Mouse (Mus musculus): ENCODE data around the gene Ubash3b. TPM values are rescaled to one million over a fixed set of nuclear protein-coding genes. Genes with fewer than 3 reads are reported as not detected.

The Ubash3b gene
- polyA plus RNA-seq, 1 experiment from 2014 or later = 8.9 TPM

GRCm38 (mm10) chr9:41102613-41103012 is 58.9 kb downstream of the Ubash3b start:
- ATAC-seq (no peak), DNase-seq (ENCODE audit: low read depth, low spot score) (no peak)
- ChIA-PET CTCF (no interaction called here), POLR2A (no interaction called here)
- no peak for TF ChIP-seq CTCF (IDR thresholded peaks at IDR 0.05)
- in situ Hi-C loops (cut with MboI; ENCODE audit: low pct_unique_long_range_greater_than_20kb) = no loop called here
- H3K27me3 ChIP-seq = no peaks in the 10 kb centered on the region

- no peak for TF ChIP-seq CTCF (IDR thresholded peaks at IDR 0.05)
- in situ Hi-C loops (cut with MboI; ENCODE audit: low pct_unique_long_range_greater_than_20kb) = no loop called here
- ChIA-PET POLR2A (interaction anchor here (0.7 kb wide), 1 partner anchor 31 kb away, joined by 3 read pairs; no protein-coding TSS in a partner anchor), CTCF (interaction anchor here (0.8 to 1.2 kb wide), 2 partner anchors 18 to 37 kb away, joined by 3 to 4 read pairs; no protein-coding TSS in a partner anchor)
- H3K27me3 ChIP-seq = no peaks in the 10 kb centered on the region
- DNase-seq (ENCODE audit: low read depth, low spot score) (no peak), ATAC-seq (no peak)
Measured at GRCm38 (mm10) chr9:41099897-41100296, 61.6 kb downstream of the Ubash3b start.

- DNase-seq (ENCODE audit: low read depth, low spot score) (no peak), ATAC-seq (peak; percentile 96)
- TF ChIP-seq CTCF (IDR thresholded peaks at IDR 0.05) = no peak
- in situ Hi-C loops (cut with MboI; ENCODE audit: low pct_unique_long_range_greater_than_20kb) = no loop called here
- H3K27me3 ChIP-seq = no peaks in the 10 kb centered on the region
- POLR2A ChIA-PET = interaction anchor here (0.7 to 1.1 kb wide), 2 partner anchors 54 to 56 kb away, joined by 3 read pairs; no protein-coding TSS in a partner anchor
- CTCF ChIA-PET = interaction anchor here (0.6 to 1.3 kb wide), 7 partner anchors 11 to 108 kb away, joined by 3 read pairs; no protein-coding TSS in a partner anchor
Measured at GRCm38 (mm10) chr9:41099067-41099466, 62.4 kb downstream of the Ubash3b start.

GRCm38 (mm10) chr9:41098065-41098464 is 63.4 kb downstream of the Ubash3b start:
- TF ChIP-seq CTCF (IDR thresholded peaks at IDR 0.05) = no peak
- ChIA-PET CTCF (interaction anchor here (0.8 to 1.5 kb wide), 4 partner anchors 9 to 110 kb away, joined by 3 to 4 read pairs (median 3); no protein-coding TSS in a partner anchor), POLR2A (interaction anchor here (0.6 to 0.9 kb wide), 2 partner anchors 10 to 180 kb away, joined by 4 read pairs; no protein-coding TSS in a partner anchor)
- in situ Hi-C loops (cut with MboI; ENCODE audit: low pct_unique_long_range_greater_than_20kb) = no loop called here
- DNase-seq (ENCODE audit: low read depth, low spot score) (no peak), ATAC-seq (no peak)
- no peaks in the 10 kb centered on the region for H3K27me3 ChIP-seq

- H3K27me3 ChIP-seq = no peaks in the 10 kb centered on the region
- CTCF ChIA-PET = no interaction called here
- POLR2A ChIA-PET = no interaction called here
- no peak for TF ChIP-seq CTCF (IDR thresholded peaks at IDR 0.05)
- no peak for DNase-seq (ENCODE audit: low read depth, low spot score)
- no peak for ATAC-seq
- in situ Hi-C loops (cut with MboI; ENCODE audit: low pct_unique_long_range_greater_than_20kb) = no loop called here
Measured at GRCm38 (mm10) chr9:41091993-41092392, 69.5 kb downstream of the Ubash3b start.

- CTCF ChIA-PET = no interaction called here
- ATAC-seq (no peak), DNase-seq (ENCODE audit: low read depth, low spot score) (no peak)
- POLR2A ChIA-PET = no interaction called here
- no peaks in the 10 kb centered on the region for H3K27me3 ChIP-seq
- in situ Hi-C loops (cut with MboI; ENCODE audit: low pct_unique_long_range_greater_than_20kb) = no loop called here
- TF ChIP-seq CTCF (IDR thresholded peaks at IDR 0.05) = no peak
Measured at GRCm38 (mm10) chr9:41091187-41091586, 70.3 kb downstream of the Ubash3b start.

GRCm38 (mm10) chr9:41087831-41088383 is 73.6 kb downstream of the Ubash3b start:
- no peak for TF ChIP-seq CTCF (IDR thresholded peaks at IDR 0.05)
- ChIA-PET CTCF (interaction anchor here (1.2 kb wide), 1 partner anchor 11 kb away, joined by 3 read pairs; no protein-coding TSS in a partner anchor), POLR2A (interaction anchor here (1.0 kb wide), 1 partner anchor 10 kb away, joined by 4 read pairs; no protein-coding TSS in a partner anchor)
- no peaks in the 10 kb centered on the region for H3K27me3 ChIP-seq
- in situ Hi-C loops (cut with MboI; ENCODE audit: low pct_unique_long_range_greater_than_20kb) = no loop called here
- ATAC-seq (no peak), DNase-seq (ENCODE audit: low read depth, low spot score) (no peak)

GRCm38 (mm10) chr9:41084191-41084901 is 77.2 kb downstream of the Ubash3b start:
- ChIA-PET CTCF (no interaction called here), POLR2A (no interaction called here)
- no peak for TF ChIP-seq CTCF (IDR thresholded peaks at IDR 0.05)
- H3K27me3 ChIP-seq = no peaks in the 10 kb centered on the region
- ATAC-seq (no peak), DNase-seq (ENCODE audit: low read depth, low spot score) (no peak)
- in situ Hi-C loops (cut with MboI; ENCODE audit: low pct_unique_long_range_greater_than_20kb) = no loop called here

GRCm38 (mm10) chr9:41083386-41084055 is 78.0 kb downstream of the Ubash3b start:
- ChIA-PET POLR2A (no interaction called here), CTCF (no interaction called here)
- no peak for ATAC-seq

GRCm38 (mm10) chr9:41082891-41083290 is 78.6 kb downstream of the Ubash3b start:
- ATAC-seq = no peak
- in situ Hi-C loops (cut with MboI; ENCODE audit: low pct_unique_long_range_greater_than_20kb) = no loop called here
- no peaks in the 10 kb centered on the region for H3K27me3 ChIP-seq
- CTCF ChIA-PET = no interaction called here
- DNase-seq (ENCODE audit: low read depth, low spot score) = no peak
- POLR2A ChIA-PET = no interaction called here
- no peak for TF ChIP-seq CTCF (IDR thresholded peaks at IDR 0.05)

More at GRCm38 (mm10) chr9:41083386-41084055, 78.0 kb downstream of the Ubash3b start:
- no peak for TF ChIP-seq CTCF (IDR thresholded peaks at IDR 0.05)
- in situ Hi-C loops (cut with MboI; ENCODE audit: low pct_unique_long_range_greater_than_20kb) = no loop called here
- DNase-seq (ENCODE audit: low read depth, low spot score) = no peak
- no peaks in the 10 kb centered on the region for H3K27me3 ChIP-seq

- ChIA-PET POLR2A (no interaction called here), CTCF (interaction anchor here (1.0 kb wide), 1 partner anchor 18 kb away, joined by 3 read pairs; no protein-coding TSS in a partner anchor)
- H3K27me3 ChIP-seq = no peaks in the 10 kb centered on the region
- ATAC-seq (no peak), DNase-seq (ENCODE audit: low read depth, low spot score) (no peak)
- in situ Hi-C loops (cut with MboI; ENCODE audit: low pct_unique_long_range_greater_than_20kb) = no loop called here
- TF ChIP-seq CTCF (IDR thresholded peaks at IDR 0.05) = no peak
Measured at GRCm38 (mm10) chr9:41080877-41081276, 80.6 kb downstream of the Ubash3b start.

Data from Patski (cell line).